Mouse (Mus musculus) liver, adult 2 months (tissue): ENCODE measurements around the gene Ankrd24.

ENCODE experiments used
- CTCF ChIP-seq: fragments of 200-500 bp; IDR thresholded peaks from 2 replicates; pipeline ENCODE4 v1.5.1; 2011; ENCODE audit warnings: low read depth, low read length, control low read depth
- POLR2A ChIP-seq: fragments of 200-500 bp; IDR thresholded peaks from 2 replicates; pipeline ENCODE4 v1.6.1; 2011; ENCODE audit warnings: low read length, control low read depth; ENCODE audit not compliant: insufficient read depth; ENCODE audit errors: extremely low read depth

- no peak for TF ChIP-seq POLR2A
- TF ChIP-seq CTCF: no peak
Measured at GRCm38 (mm10) chr10:81601396-81601905, 26.9 kb upstream of the Ankrd24 start.
